Mouse (Mus musculus) spleen, adult 2 months (tissue): Measurements from ENCODE around the gene Slc2a8.

Experiments used
- CTCF ChIP-seq: fragments of 200-500 bp; IDR thresholded peaks from 2 replicates; pipeline ENCODE4 v1.5.1; 2011; ENCODE audit warnings: mild to moderate bottlenecking, inconsistent platforms; ENCODE audit not compliant: insufficient read depth, insufficient read length, insufficient replicate concordance; ENCODE audit errors: extremely low read depth
- POLR2A ChIP-seq: fragments of 200-500 bp; IDR thresholded peaks from 2 replicates; pipeline ENCODE4 v1.6.1; 2011; ENCODE audit warnings: low read depth, low read length, inconsistent platforms

DNA sequence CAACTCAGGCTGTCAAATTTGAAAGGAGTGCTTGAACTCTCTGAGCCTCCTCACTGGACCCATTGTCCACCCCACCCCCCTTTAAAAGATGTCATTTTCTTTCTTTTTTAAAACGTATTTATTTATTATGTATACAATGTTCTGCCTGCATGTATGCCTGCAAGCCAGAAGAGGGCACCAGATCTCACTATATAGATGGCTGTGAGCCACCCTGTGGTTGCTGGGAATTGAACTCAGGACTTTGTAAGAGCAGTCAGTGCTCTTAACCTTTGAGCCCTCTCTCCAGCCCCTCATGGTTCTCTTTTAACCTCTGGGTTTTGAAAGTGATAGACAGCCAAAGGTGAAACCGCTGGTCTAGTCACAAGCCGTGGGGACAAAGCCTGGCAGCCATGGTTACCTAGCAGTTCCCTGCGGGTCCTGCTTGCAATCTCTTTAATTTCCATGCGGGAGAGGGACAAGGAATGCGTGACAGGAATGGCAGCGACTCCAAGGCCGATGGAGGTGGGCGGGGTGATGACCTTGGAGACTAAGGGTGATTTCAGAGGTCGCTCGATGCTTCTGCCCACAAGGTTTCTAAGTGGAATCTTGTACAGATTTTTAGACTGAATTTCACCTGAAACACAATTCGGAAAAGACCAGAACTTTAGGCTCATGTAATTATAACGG, 8.4 kb upstream of the Slc2a8 start:
- TF ChIP-seq POLR2A (no peak), CTCF (peak; percentile 8; the same call in 1 of the 2 replicates)
